Mouse (Mus musculus) adrenal gland, adult 8-10 months (tissue): ENCODE measurements around the gene Pspn. TPM values are rescaled to one million over a fixed set of nuclear protein-coding genes. Genes with fewer than 3 reads are reported as not detected.

Experiments
- DNase-seq: peaks from one replicate; pipeline ENCODE4 v3.0.0; 2022
- total RNA-seq, 4 experiments: library from RNA; stranded (reverse); gene quantifications; 2 replicates each; pipeline ENCODE4 v1.2.4; 2022

The Pspn gene
- total RNA-seq, 4 experiments from 2014 or later: 2.1 to 2.8 TPM; not detected in 2

DNA sequence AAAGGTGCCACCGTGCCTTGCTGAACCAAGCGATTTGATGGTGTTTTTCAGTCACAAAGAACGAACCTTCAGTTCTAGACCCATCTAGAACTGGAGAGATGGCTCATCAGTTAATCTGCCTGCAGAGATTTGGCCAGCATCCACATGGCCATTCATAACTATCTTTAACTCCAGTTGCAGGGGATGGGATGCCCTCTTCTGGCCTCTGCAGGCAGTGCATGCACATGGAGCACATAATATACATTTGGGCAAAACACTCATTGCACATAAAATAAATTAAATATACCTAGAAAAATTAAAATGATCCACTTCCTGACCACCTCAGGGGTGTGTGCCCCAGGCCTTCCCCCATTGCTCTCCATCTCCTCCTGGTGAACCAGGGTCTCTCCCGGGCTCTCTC is 37.9 kb downstream of the Pspn start:
- DNase-seq: no peak

DNA sequence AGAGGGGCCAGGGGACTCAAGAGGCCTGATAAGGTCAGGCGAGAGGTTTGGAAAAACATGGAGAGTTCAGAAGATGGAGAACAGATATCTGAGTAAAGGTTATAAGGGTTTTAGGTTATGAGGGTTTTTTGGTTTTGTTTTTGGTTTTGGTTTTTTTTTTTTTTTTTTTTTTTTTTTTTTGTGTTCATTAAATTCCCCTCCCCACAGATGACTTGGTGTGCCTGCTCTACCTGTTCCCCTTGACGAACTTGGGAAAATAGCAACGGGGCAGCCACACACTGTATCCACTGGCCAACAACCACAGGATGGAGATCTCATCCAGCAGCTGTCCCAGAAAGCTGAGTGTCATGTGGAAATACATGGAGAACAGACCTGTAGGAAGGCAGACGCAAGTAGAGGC is 41.2 kb downstream of the Pspn start:
- DNase-seq: no peak

DNA sequence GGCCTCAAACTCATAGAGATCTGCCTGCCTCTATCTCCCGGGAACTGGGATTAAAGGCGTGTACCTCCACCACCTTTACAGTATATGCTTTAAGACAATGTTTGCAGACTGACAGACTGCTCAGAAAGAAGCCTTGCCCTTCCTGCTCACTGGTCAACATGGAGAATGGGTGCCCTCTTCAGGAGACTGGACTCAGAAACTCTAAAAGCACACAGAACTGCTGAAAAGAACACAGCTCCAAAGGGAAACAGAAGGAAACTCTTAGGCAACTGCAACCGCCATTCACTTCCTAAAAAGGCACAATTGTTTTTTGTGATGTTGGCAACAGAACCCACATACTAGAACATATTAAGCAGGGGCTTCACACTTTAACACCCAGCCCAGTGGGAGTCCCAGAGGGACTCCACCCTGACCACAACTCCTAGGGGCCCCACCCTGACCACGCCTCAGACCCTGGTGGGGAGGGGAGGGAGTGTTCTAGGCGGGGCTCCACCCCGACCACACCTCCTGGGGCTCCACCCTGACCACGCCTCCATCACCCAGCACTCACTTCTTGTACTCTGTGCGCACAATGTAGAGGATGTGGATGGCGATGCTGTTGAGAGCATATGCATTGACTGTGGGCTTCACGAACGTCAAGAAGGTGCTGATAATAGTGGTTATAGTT is 41.9 kb downstream of the Pspn start:
- DNase-seq: no peak

DNA sequence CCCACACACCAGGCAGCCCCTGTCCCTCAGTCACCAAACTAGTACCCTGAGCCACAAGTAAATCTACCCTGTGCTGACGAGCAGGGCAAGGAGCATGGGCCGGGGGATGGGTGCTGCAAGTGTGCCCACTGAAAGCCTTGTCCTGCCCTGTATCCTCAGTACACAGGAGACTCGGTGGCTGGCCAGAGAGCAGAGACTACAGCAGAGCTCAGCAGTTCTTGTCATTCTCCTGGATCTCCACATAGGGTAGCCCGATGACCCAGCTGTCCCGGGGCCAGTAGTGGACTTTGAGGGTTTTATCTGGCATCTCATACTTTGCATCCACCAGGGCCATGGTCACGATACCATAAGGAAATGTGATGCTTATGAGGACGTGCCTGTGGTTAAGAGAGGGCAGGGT is 44.9 kb downstream of the Pspn start:
- DNase-seq: no peak

DNA sequence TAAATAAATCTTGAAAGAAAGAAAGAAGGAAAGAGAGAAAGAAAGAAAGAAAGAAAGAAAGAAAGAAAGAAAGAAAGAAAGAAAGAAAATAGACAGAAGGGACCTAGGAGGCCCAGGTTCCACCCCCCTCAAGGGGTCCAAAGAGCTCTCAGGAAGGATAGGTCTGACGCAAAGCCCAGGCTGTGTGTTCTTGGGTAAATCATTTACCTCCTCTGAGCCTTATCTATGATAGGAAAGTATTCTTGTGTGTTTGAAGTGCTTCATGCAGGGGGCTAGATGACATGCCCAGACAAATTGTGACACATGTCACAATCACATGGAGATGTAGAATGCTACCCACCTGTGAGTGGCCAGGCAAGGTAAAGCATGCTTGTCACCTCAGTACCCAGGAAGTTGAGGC is 47.2 kb downstream of the Pspn start:
- no peak for DNase-seq

DNA sequence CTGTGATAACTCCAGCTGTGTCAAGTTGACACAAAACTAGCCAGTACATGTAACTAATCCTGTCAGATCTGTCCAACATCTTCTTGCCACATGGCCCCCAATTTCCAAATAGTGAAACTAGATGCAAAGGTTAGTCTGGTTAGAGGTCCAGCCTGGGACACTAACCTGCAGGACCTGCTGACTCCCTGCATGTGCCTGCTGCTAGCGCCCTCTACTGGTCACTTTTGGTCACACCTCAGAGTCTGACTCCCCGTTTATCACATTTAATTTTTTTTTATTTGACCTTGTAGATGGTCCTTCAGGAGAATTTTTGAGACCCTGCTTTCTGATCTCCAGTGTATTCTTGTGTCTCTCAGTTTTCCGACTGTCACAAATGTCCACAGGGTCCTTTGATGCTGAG is 48.9 kb downstream of the Pspn start:
- no peak for DNase-seq

Other genes with a start within 250 kb of the Pspn start
- 1 to 10 TPM; 3.6 to 5.6 (median 4.9) TPM for gene Nrtn, start 242.5 kb downstream of the Pspn start, total RNA-seq
- gene Dus3l, start 235.3 kb downstream of the Pspn start, total RNA-seq: 10 to 100 TPM; 37.4 to 58.6 (median 47.0) TPM
- gene Prr22, start 229.8 kb downstream of the Pspn start, total RNA-seq: 1 to 10 TPM in 1 of 4 experiments, under 1 TPM in 3; 0.28 to 1.4 (median 0.53) TPM
- gene Rfx2, start 169.0 kb downstream of the Pspn start, total RNA-seq: 1 to 10 TPM; 5.5 to 9.5 (median 6.8) TPM
- gene Acsbg2, start 125.6 kb downstream of the Pspn start, total RNA-seq: under 1 TPM in 3 of 4 experiments, not detected in 1; 0.22 to 0.40 (median 0.23) TPM
- gene 1700061G19Rik, start 124.5 kb downstream of the Pspn start, total RNA-seq: 1 to 10 TPM in 3 of 4 experiments, under 1 TPM in 1; 0.34 to 1.7 (median 1.3) TPM
- 10 to 100 TPM; 29.0 to 38.7 (median 36.0) TPM for gene Mllt1, start 64.6 kb downstream of the Pspn start, total RNA-seq
- under 1 TPM in 2 of 4 experiments, not detected in 2; 0.20 to 0.24 TPM for gene Acer1, start 17.9 kb downstream of the Pspn start, total RNA-seq
- 100 to 1,000 TPM; 112 to 127 (median 116) TPM for gene Clpp, start 9.7 kb downstream of the Pspn start, total RNA-seq
- gene Alkbh7, start 2.7 kb downstream of the Pspn start, total RNA-seq: 10 to 100 TPM; 69.8 to 87.3 (median 77.2) TPM
- gene Gtf2f1, start 11.3 kb upstream of the Pspn start, total RNA-seq: 10 to 100 TPM; 45.6 to 68.2 (median 54.2) TPM
- under 1 TPM; 0.29 to 0.80 (median 0.45) TPM for gene Gm17949, start 11.5 kb upstream of the Pspn start, total RNA-seq
- 100 to 1,000 TPM in 2 of 4 experiments, 10 to 100 TPM in 2; 92.3 to 122 (median 102) TPM for gene Khsrp, start 31.5 kb upstream of the Pspn start, total RNA-seq
- under 1 TPM in 1 of 4 experiments, not detected in 3; 0.38 TPM for gene Slc25a41, start 41.6 kb upstream of the Pspn start, total RNA-seq
- gene Crb3, start 59.1 kb upstream of the Pspn start, total RNA-seq: 1 to 10 TPM in 3 of 4 experiments, under 1 TPM in 1; 0.70 to 4.4 (median 2.2) TPM
- 100 to 1,000 TPM in 2 of 4 experiments, 10 to 100 TPM in 2; 66.5 to 128 (median 97.6) TPM for gene Slc25a23, start 59.8 kb upstream of the Pspn start, total RNA-seq
- 1 to 10 TPM; 1.5 to 4.3 (median 2.5) TPM for gene Dennd1c, start 78.5 kb upstream of the Pspn start, total RNA-seq
- 1 to 10 TPM; 4.4 to 6.8 (median 6.6) TPM for gene Tubb4a, start 87.8 kb upstream of the Pspn start, total RNA-seq
- gene Tnfsf9, start 105.3 kb upstream of the Pspn start, total RNA-seq: under 1 TPM in 3 of 4 experiments, not detected in 1; 0.21 to 0.30 (median 0.26) TPM
- gene Cd70, start 149.8 kb upstream of the Pspn start, total RNA-seq: not detected
- under 1 TPM in 2 of 4 experiments, not detected in 2; 0.16 to 0.17 TPM for gene Tnfsf14, start 194.2 kb upstream of the Pspn start, total RNA-seq
- 1,000 to 10,000 TPM in 1 of 4 experiments, 100 to 1,000 TPM in 1, 10 to 100 TPM in 2; 36.4 to 1,135 (median 245) TPM for gene C3, start 228.1 kb upstream of the Pspn start, total RNA-seq
- 100 to 1,000 TPM in 3 of 4 experiments, 10 to 100 TPM in 1; 98.6 to 107 (median 102) TPM for gene Gpr108, start 248.4 kb upstream of the Pspn start, total RNA-seq
- gene Trip10, start 249.4 kb upstream of the Pspn start, total RNA-seq: 10 to 100 TPM; 57.1 to 89.6 (median 72.8) TPM